Mouse (Mus musculus): ENCODE measurements around the gene Olfr516. TPM values are rescaled to one million over a fixed set of nuclear protein-coding genes. Genes with fewer than 3 reads are reported as not detected.

The Olfr516 gene
- not detected in 2 replicates for polyA plus RNA-seq (2015; fragmentation: Nextera tagmentation; extraction: Ambion mirVana)

GRCm38 (mm10) chr7:108850429-108850828 lies at the start of gene Olfr516:
TSS of gene Olfr516 (minus strand) at chr7:108850529.

GRCm38 (mm10) chr7:108894320-108894719 lies 44.0 kb upstream of the Olfr516 start, which contains the start of gene Olfr519:
TSS of gene Olfr519 (minus strand) at chr7:108894420.

GRCm38 (mm10) chr7:108884906-108885305 lies 34.6 kb upstream of the Olfr516 start, which contains the start of gene Olfr518:
TSS of gene Olfr518 (minus strand) at chr7:108885006.

GRCm38 (mm10) chr7:108872279-108872678 lies 21.9 kb upstream of the Olfr516 start, which contains the start of gene Olfr517:
TSS of gene Olfr517 (minus strand) at chr7:108872379.

GRCm38 (mm10) chr7:108825897-108826296 lies 24.4 kb downstream of the Olfr516 start, which contains the start of gene Olfr514:
TSS of gene Olfr514 (minus strand) at chr7:108825997.

Other genes with a start within 250 kb of the Olfr516 start
- gene Olfr506, start 239.7 kb downstream of the Olfr516 start, polyA plus RNA-seq (2015; fragmentation: Nextera tagmentation; extraction: Ambion mirVana) = not detected in 2 replicates
- not detected in 2 replicates for gene Olfr507, start 228.7 kb downstream of the Olfr516 start, polyA plus RNA-seq (2015; fragmentation: Nextera tagmentation; extraction: Ambion mirVana)
- gene Olfr508, start 220.5 kb downstream of the Olfr516 start, polyA plus RNA-seq (2015; fragmentation: Nextera tagmentation; extraction: Ambion mirVana) = not detected in 2 replicates
- gene Olfr509, start 198.6 kb downstream of the Olfr516 start, polyA plus RNA-seq (2015; fragmentation: Nextera tagmentation; extraction: Ambion mirVana) = 0.04 TPM in 1 of 2 replicates, not detected in the other
- not detected in 2 replicates for gene Olfr510, start 184.1 kb downstream of the Olfr516 start, polyA plus RNA-seq (2015; fragmentation: Nextera tagmentation; extraction: Ambion mirVana)
- gene Olfr512, start 137.2 kb downstream of the Olfr516 start, polyA plus RNA-seq (2015; fragmentation: Nextera tagmentation; extraction: Ambion mirVana) = not detected in 2 replicates
- gene Olfr513, start 99.6 kb downstream of the Olfr516 start, polyA plus RNA-seq (2015; fragmentation: Nextera tagmentation; extraction: Ambion mirVana) = not detected in 2 replicates
- gene Olfr514, start 24.5 kb downstream of the Olfr516 start, polyA plus RNA-seq (2015; fragmentation: Nextera tagmentation; extraction: Ambion mirVana) = not detected in 2 replicates
- gene Olfr517, start 21.9 kb upstream of the Olfr516 start, polyA plus RNA-seq (2015; fragmentation: Nextera tagmentation; extraction: Ambion mirVana) = not detected in 2 replicates
- gene Olfr518, start 34.5 kb upstream of the Olfr516 start, polyA plus RNA-seq (2015; fragmentation: Nextera tagmentation; extraction: Ambion mirVana) = not detected in 2 replicates
- gene Olfr519, start 43.9 kb upstream of the Olfr516 start, polyA plus RNA-seq (2015; fragmentation: Nextera tagmentation; extraction: Ambion mirVana) = not detected in 2 replicates
- 0.10 and 0.72 TPM in 2 replicates for gene Nlrp10, start 79.6 kb upstream of the Olfr516 start, polyA plus RNA-seq (2015; fragmentation: Nextera tagmentation; extraction: Ambion mirVana)
- gene Eif3f, start 83.9 kb upstream of the Olfr516 start, polyA plus RNA-seq (2015; fragmentation: Nextera tagmentation; extraction: Ambion mirVana) = 54.4 and 64.3 TPM in 2 replicates
- 2.8 and 3.0 TPM in 2 replicates for gene Tub, start 99.8 kb upstream of the Olfr516 start, polyA plus RNA-seq (2015; fragmentation: Nextera tagmentation; extraction: Ambion mirVana)
- 0.99 and 1.1 TPM in 2 replicates for gene Ric3, start 232.8 kb upstream of the Olfr516 start, polyA plus RNA-seq (2015; fragmentation: Nextera tagmentation; extraction: Ambion mirVana)